Mouse (Mus musculus): ENCODE results near the gene Slc34a2. TPM values are rescaled to one million over a fixed set of nuclear protein-coding genes. Genes with fewer than 3 reads are reported as not detected.

The Slc34a2 gene
- polyA plus RNA-seq, 1 experiment from 2014 or later = not detected

DNA sequence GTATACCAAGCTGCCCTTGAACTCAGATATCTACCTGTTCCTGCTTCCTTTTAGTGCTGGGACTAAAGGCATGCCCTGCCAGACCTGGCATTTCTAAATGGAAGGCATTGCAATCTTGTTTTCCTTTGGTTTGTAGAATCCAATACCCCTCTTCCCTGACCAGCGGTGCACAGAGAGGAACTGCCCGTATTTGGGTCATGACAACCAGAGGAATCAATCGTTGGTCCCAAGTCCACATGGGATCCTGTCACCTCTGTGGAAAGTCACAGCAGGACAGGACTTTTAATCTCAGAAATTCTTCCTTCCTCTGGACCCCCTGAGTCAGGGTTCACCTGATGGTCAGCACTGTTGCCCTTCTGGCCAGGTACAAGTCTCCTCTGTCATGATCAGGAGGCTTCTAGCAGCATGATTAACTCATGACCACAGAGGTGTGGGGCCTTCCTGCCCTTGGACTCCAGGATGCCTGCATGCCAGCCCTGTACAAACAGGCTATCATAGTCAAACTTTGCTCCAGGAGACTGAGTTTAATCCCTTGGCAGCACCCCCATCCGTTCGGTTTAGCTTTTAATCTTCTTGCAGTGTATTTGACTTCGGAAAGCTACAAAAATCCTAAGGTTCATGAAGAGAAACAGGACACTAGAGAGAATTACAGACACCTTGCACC is 39.7 kb upstream of the Slc34a2 start:
- no peak overlapping the region for H3K27ac ChIP-seq (replicated peaks; ENCODE audit: low read depth, low read length)
- no peak overlapping the region for H3K4me3 ChIP-seq (ENCODE audit: low read depth, low read length)
- no peaks in the 10 kb centered on the region for H3K36me3 ChIP-seq (replicated peaks; ENCODE audit: control insufficient read depth, insufficient read depth, low read depth, low read length)
- 88% methylated on average over 6 of the region's 6 CpGs for WGBS
- H3K9ac ChIP-seq (replicated peaks; ENCODE audit: low read length) = no peak overlapping the region
- no peaks in the 10 kb centered on the region for H3K4me1 ChIP-seq (ENCODE audit: control insufficient read depth, insufficient read depth, low read length)
- no peak overlapping the region for H3K4me2 ChIP-seq (ENCODE audit: low read depth, low read length)
- ATAC-seq (replicated peaks; ENCODE audit: insufficient number of reproducible peaks, low FRiP score, low TSS enrichment, low read depth) (no peak), DNase-seq (ENCODE audit: low spot score) (no peak)
- H3K27me3 ChIP-seq (ENCODE audit: control insufficient read depth, insufficient read depth, low read length) = no peaks in the 10 kb centered on the region
- H3K9me3 ChIP-seq (replicated peaks; ENCODE audit: control insufficient read depth, low read length) = no peaks in the 10 kb centered on the region

DNA sequence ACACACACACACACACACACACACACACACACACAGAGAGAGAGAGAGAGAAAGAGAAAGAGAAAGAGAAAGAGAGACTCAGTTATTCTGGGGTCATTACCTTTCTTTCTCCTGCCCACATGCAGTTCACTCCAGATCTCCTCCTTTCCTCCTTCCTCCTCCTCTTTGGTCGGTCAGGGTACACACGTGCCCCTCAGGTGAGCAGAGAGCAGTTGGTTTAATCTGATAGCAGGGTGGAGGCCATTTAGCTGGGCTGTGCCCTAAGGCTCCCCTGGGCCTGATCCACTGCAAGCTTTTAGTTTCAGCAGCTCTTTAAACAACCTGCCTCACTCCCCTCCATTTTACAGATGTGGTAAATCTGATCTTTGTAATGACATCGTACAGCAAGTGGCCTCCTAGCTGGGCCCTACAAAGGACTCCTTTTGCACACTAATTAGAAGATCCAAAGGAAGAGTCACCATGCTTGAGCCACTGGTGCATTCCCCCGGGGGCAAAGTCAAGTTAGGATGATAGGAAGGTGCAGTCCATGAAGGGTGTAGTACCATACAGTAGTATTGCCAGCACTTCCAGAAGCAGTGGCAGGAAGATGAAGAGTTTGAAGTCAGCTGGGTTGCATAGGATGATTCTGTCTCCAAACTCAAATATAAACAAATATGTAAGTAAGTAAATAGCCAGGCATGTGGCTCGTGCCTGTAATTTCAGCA is 37.6 kb upstream of the Slc34a2 start:
- Histone ChIP-seq H3K27me3 (ENCODE audit: control insufficient read depth, insufficient read depth, low read length) (no peaks in the 10 kb centered on the region), H3K27ac (replicated peaks; ENCODE audit: low read depth, low read length) (no peak overlapping the region), H3K9me3 (replicated peaks; ENCODE audit: control insufficient read depth, low read length) (no peaks in the 10 kb centered on the region), H3K9ac (replicated peaks; ENCODE audit: low read length) (no peak overlapping the region), H3K4me3 (ENCODE audit: low read depth, low read length) (no peak overlapping the region), H3K4me1 (ENCODE audit: control insufficient read depth, insufficient read depth, low read length) (no peaks in the 10 kb centered on the region), H3K36me3 (replicated peaks; ENCODE audit: control insufficient read depth, insufficient read depth, low read depth, low read length) (no peaks in the 10 kb centered on the region), H3K4me2 (ENCODE audit: low read depth, low read length) (no peak overlapping the region)
- WGBS = 52% methylated on average over 5 of the region's 5 CpGs
- ATAC-seq (replicated peaks; ENCODE audit: insufficient number of reproducible peaks, low FRiP score, low TSS enrichment, low read depth) (no peak), DNase-seq (ENCODE audit: low spot score) (no peak)

DNA sequence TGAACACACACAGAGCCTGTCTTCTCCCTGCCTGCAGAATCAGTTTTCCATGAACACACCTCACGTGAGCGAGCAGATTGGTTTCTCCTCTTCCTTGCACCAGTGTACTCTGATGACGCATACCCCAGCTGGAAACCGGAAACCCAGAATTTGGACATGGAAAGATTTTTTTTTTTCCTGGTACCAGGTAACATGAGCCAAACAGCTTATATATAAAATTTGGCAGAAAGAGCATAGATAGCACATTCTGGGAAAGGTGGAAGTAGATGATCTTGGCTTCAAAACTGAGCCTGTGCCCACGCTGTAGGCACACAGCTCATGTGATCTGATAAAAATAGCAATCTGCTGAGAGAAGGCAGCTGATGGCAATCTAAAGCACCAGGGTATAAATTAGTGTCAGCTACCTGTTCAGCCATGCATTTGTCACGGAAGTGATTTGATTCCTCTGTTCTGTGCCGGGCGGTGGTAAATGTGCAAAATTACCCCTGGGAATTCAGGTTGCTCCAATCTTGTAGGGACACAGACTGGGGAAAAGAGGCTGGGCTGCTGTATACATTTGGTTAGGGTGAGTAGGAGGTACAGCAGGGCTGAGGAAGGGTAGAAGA is 35.2 kb upstream of the Slc34a2 start:
- DNase-seq (ENCODE audit: low spot score) (no peak), ATAC-seq (replicated peaks; ENCODE audit: insufficient number of reproducible peaks, low FRiP score, low TSS enrichment, low read depth) (no peak)
- WGBS = 72% methylated on average over 8 of the region's 8 CpGs
- Histone ChIP-seq H3K4me1 (ENCODE audit: control insufficient read depth, insufficient read depth, low read length) (no peaks in the 10 kb centered on the region), H3K27me3 (ENCODE audit: control insufficient read depth, insufficient read depth, low read length) (no peaks in the 10 kb centered on the region), H3K36me3 (replicated peaks; ENCODE audit: control insufficient read depth, insufficient read depth, low read depth, low read length) (no peaks in the 10 kb centered on the region), H3K27ac (replicated peaks; ENCODE audit: low read depth, low read length) (no peak overlapping the region), H3K4me3 (ENCODE audit: low read depth, low read length) (no peak overlapping the region), H3K9me3 (replicated peaks; ENCODE audit: control insufficient read depth, low read length) (no peaks in the 10 kb centered on the region), H3K9ac (replicated peaks; ENCODE audit: low read length) (no peak overlapping the region), H3K4me2 (ENCODE audit: low read depth, low read length) (no peak overlapping the region)

DNA sequence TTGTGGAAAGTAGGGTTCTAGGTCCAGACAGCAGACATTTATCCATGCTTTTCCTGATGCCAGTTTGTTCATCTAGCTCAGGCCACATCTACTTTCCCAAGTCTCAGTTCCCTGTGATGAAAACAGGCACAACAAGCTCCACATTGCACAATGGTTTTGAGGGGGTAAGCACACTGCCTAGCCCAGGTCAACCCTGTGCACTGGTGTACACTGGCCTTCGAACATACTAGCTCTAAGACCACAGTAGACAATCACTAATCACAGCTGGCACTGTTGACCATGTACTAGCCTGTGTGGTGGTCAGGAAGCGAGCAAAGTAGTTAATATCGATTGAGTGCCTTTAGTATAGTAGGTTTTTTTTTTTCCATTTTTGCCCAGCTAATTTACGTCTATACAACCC is 34.4 kb upstream of the Slc34a2 start:
- no peaks in the 10 kb centered on the region for H3K4me1 ChIP-seq (ENCODE audit: control insufficient read depth, insufficient read depth, low read length)
- 84% methylated on average over 4 of the region's 4 CpGs for WGBS
- H3K9ac ChIP-seq (replicated peaks; ENCODE audit: low read length) = no peak overlapping the region
- H3K4me3 ChIP-seq (ENCODE audit: low read depth, low read length) = no peak overlapping the region
- no peaks in the 10 kb centered on the region for H3K9me3 ChIP-seq (replicated peaks; ENCODE audit: control insufficient read depth, low read length)
- no peak for ATAC-seq (replicated peaks; ENCODE audit: insufficient number of reproducible peaks, low FRiP score, low TSS enrichment, low read depth)
- no peak overlapping the region for H3K4me2 ChIP-seq (ENCODE audit: low read depth, low read length)
- H3K27ac ChIP-seq (replicated peaks; ENCODE audit: low read depth, low read length) = no peak overlapping the region
- H3K36me3 ChIP-seq (replicated peaks; ENCODE audit: control insufficient read depth, insufficient read depth, low read depth, low read length) = no peaks in the 10 kb centered on the region
- no peaks in the 10 kb centered on the region for H3K27me3 ChIP-seq (ENCODE audit: control insufficient read depth, insufficient read depth, low read length)
- DNase-seq (ENCODE audit: low spot score) = no peak

DNA sequence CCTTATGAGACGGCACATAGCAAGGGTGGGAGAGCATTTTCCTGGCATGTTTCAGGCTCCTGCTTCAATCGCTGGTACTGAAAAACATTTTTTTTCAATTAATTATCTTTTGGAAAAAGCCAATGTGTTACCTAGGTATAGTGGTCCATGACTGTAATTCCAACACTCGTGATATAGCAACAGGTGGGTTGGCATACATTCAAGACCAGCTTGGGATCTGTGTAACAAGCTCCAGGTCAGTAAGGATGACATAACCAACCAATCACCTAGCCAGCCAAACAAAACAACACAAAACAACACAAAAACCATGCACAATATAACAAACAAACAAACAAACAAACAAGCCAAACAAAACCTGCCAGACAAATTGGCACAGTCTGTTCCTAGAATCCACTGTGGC is 33.9 kb upstream of the Slc34a2 start:
- no peaks in the 10 kb centered on the region for H3K27me3 ChIP-seq (ENCODE audit: control insufficient read depth, insufficient read depth, low read length)
- no peaks in the 10 kb centered on the region for H3K36me3 ChIP-seq (replicated peaks; ENCODE audit: control insufficient read depth, insufficient read depth, low read depth, low read length)
- no peaks in the 10 kb centered on the region for H3K4me1 ChIP-seq (ENCODE audit: control insufficient read depth, insufficient read depth, low read length)
- no peak overlapping the region for H3K27ac ChIP-seq (replicated peaks; ENCODE audit: low read depth, low read length)
- no peak overlapping the region for H3K4me2 ChIP-seq (ENCODE audit: low read depth, low read length)
- no peak overlapping the region for H3K9ac ChIP-seq (replicated peaks; ENCODE audit: low read length)
- no peak overlapping the region for H3K4me3 ChIP-seq (ENCODE audit: low read depth, low read length)
- DNase-seq (ENCODE audit: low spot score) = no peak
- 85% methylated on average over 3 of the region's 3 CpGs for whole genome bisulfite sequencing
- ATAC-seq (replicated peaks; ENCODE audit: insufficient number of reproducible peaks, low FRiP score, low TSS enrichment, low read depth) = no peak
- H3K9me3 ChIP-seq (replicated peaks; ENCODE audit: control insufficient read depth, low read length) = no peaks in the 10 kb centered on the region

DNA sequence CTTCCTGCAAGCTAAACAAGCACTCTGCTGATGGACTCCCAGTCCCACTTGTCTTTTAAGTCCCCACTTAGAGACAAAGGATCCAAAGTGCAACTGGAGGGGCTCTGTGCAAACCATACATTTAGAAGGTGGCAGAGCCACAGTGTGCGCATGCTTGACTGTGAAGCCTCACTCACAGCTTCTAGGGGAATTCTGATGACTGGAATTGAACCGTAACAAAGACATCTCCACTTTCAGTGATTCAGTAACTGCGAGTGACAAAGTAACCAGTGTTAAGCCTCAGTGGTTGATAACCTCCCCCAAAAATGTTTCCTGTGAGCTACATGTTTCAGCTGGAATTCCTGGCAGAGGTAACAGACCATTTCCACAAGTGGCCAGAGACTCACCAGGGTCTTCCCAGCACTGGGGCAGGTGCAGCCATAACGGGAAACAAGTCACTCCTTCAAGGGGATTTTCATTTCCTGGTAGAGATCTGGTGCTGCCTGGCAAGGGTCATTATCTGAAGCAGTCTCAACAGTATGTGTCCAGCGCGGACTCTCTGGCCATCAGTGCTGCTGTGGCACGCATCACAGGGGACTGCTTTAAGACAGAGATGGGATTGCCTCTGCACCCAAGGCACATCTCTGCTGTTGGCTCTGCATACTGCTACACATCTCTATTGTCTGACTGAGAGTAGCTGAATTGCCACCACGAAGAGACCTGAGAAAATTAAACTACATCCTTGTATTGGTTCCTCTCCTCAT is 28.7 kb upstream of the Slc34a2 start:
- ATAC-seq (replicated peaks; ENCODE audit: insufficient number of reproducible peaks, low FRiP score, low TSS enrichment, low read depth) = no peak
- no peak overlapping the region for H3K9ac ChIP-seq (replicated peaks; ENCODE audit: low read length)
- H3K9me3 ChIP-seq (replicated peaks; ENCODE audit: control insufficient read depth, low read length) = no peaks in the 10 kb centered on the region
- no peak overlapping the region for H3K27ac ChIP-seq (replicated peaks; ENCODE audit: low read depth, low read length)
- H3K4me3 ChIP-seq (ENCODE audit: low read depth, low read length) = no peak overlapping the region
- H3K4me1 ChIP-seq (ENCODE audit: control insufficient read depth, insufficient read depth, low read length) = no peaks in the 10 kb centered on the region
- H3K27me3 ChIP-seq (ENCODE audit: control insufficient read depth, insufficient read depth, low read length) = no peaks in the 10 kb centered on the region
- no peak overlapping the region for H3K4me2 ChIP-seq (ENCODE audit: low read depth, low read length)
- 78% methylated on average over 8 of the region's 8 CpGs for WGBS
- H3K36me3 ChIP-seq (replicated peaks; ENCODE audit: control insufficient read depth, insufficient read depth, low read depth, low read length) = no peaks in the 10 kb centered on the region
- no peak for DNase-seq (ENCODE audit: low spot score)

DNA sequence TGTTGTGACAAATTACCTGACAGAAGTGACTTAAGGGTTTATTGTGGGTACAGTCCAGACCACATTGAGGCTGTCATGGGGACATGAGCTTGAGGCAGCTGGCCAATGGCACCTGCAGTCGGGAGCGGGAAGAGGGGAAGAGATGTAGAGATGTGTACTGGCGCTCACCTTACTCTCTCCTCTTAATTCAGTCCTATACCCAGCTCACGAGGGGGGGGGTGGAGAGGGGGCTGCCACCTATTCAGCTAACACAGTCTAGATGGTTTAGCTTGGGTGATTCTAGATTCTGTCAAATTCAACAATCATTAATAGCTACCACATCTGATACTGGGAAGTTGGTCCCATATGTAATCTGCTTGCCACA is 28.1 kb upstream of the Slc34a2 start:
- Histone ChIP-seq H3K27ac (replicated peaks; ENCODE audit: low read depth, low read length) (no peak overlapping the region), H3K4me2 (ENCODE audit: low read depth, low read length) (no peak overlapping the region), H3K36me3 (replicated peaks; ENCODE audit: control insufficient read depth, insufficient read depth, low read depth, low read length) (no peaks in the 10 kb centered on the region), H3K4me3 (ENCODE audit: low read depth, low read length) (no peak overlapping the region), H3K9me3 (replicated peaks; ENCODE audit: control insufficient read depth, low read length) (no peaks in the 10 kb centered on the region), H3K9ac (replicated peaks; ENCODE audit: low read length) (no peak overlapping the region), H3K27me3 (ENCODE audit: control insufficient read depth, insufficient read depth, low read length) (no peaks in the 10 kb centered on the region), H3K4me1 (ENCODE audit: control insufficient read depth, insufficient read depth, low read length) (no peaks in the 10 kb centered on the region)
- WGBS = 84% methylated on average over 4 of the region's 4 CpGs
- ATAC-seq (replicated peaks; ENCODE audit: insufficient number of reproducible peaks, low FRiP score, low TSS enrichment, low read depth) = no peak
- DNase-seq (ENCODE audit: low spot score) = no peak

DNA sequence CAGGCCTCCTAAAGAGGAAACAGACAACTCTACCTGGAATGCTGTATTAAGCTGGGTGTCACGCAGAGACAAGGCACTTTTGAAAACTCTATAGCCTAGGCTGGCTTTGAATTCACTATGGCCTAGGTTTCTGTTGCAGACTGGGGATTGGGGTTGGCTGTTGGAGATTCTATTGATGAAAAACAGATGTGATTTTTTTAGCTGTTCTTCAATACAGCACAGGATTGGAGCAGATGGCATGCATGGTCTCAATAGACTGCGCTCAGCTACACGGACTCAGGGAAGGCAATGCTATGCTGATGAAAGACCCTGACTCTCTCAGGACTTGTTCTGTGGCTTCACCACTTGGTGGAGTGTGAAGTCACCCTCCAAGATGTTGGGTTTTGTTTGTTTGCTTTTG is 26.6 kb upstream of the Slc34a2 start:
- no peaks in the 10 kb centered on the region for H3K4me1 ChIP-seq (ENCODE audit: control insufficient read depth, insufficient read depth, low read length)
- H3K9me3 ChIP-seq (replicated peaks; ENCODE audit: control insufficient read depth, low read length) = no peaks in the 10 kb centered on the region
- peak; percentile 64 for DNase-seq (ENCODE audit: low spot score)
- H3K27me3 ChIP-seq (ENCODE audit: control insufficient read depth, insufficient read depth, low read length) = no peaks in the 10 kb centered on the region
- 39% methylated on average over 3 of the region's 3 CpGs for WGBS
- no peak overlapping the region for H3K4me3 ChIP-seq (ENCODE audit: low read depth, low read length)
- no peaks in the 10 kb centered on the region for H3K36me3 ChIP-seq (replicated peaks; ENCODE audit: control insufficient read depth, insufficient read depth, low read depth, low read length)
- no peak overlapping the region for H3K27ac ChIP-seq (replicated peaks; ENCODE audit: low read depth, low read length)
- H3K9ac ChIP-seq (replicated peaks; ENCODE audit: low read length) = no peak overlapping the region
- ATAC-seq (replicated peaks; ENCODE audit: insufficient number of reproducible peaks, low FRiP score, low TSS enrichment, low read depth) = peak; percentile 82; the same call in 1 of the 2 replicates
- no peak overlapping the region for H3K4me2 ChIP-seq (ENCODE audit: low read depth, low read length)

All from embryonic facial prominence, embryonic 11.5 days (tissue).